Mouse (Mus musculus): ENCODE measurements around the gene 1700086D15Rik.

1700086D15Rik gene

DNA sequence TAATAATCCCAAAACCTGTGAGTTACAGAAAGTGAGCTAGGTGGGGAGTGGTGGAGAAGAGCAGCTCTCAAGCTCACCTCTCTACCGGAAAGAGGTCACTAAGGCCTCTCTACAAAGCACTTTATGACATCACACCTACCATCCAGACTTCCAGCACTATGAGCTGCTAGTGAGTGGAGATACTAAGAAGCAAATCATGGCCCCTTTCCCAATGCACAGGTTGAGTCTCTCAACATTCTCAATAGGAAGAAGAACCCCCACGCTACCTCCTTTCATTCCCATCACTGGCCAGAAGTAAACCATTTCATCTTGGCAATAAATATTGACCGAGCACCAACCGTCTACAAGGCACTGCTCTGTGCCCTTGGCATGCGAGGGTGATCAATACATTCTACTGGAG, at the start of gene 1700086D15Rik:
Gene 1700086D15Rik, minus strand, starts transcription at position 101 of the 400 bp plus-strand sequence.
- no peak for DNase-seq (ENCODE audit: low spot score in 2 of 2)

DNA sequence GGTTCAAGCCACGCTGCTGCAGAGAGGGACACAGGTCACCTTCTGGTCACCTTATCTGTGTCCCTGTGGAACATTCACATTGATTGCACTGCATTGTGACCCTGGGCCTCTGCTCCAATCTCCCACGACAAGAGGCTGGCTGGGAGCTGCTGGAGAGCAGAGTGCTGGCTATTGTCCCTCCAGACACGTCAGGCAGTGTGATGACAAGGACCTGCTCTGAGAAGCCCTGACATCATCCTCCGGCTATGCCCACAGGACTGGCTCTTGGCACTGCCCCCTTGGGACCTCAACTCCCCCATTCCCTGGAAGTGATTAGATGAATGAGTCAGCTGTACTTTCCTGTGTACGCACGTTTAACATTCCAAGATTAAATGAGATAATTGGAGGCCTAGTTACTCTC, 49.8 kb upstream of the 1700086D15Rik start:
- peak; percentile 78 to 85 for DNase-seq (ENCODE audit: low spot score in 2 of 2)

DNA sequence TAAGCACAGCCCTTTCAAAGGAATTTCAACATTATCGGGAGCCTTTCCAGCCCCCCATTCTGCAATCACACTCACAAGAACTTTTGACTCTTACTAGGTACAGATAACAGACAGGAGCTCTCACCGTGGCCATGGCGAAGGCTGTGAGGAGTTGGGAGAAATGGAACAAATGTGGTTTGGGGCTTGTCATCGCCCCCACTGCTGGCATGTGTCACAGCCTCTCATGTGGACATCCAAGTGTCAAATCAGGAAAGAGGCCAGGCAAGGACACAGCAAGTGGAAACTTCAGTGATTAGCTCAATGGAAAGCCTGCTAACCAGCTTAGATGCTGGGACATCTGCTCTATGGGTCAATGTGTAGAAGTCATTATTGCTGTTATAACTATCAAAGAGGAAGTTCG, 45.6 kb upstream of the 1700086D15Rik start:
- peak; percentile 58 to 80 for DNase-seq (ENCODE audit: low spot score in 2 of 2)

DNA sequence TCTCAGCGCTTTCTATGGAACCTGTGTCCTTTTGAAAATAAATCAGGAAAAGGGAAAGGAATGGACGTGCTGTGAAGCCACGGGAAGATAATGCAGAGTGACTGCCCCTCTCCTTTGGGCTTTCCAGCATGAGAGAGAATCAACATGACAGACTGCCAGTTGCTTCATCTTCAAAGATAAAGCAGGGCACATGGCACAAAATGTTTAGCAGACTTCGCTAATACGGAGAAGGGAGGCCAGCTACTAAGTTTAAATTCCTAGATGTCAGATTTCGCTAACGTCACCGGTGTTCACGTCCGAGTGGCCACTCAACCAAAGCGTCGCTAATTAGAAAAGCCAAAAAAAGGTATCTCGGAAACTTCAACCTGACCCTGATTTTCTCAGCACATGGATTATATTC, 45.0 kb upstream of the 1700086D15Rik start:
- no peak for DNase-seq (ENCODE audit: low spot score in 2 of 2)

DNA sequence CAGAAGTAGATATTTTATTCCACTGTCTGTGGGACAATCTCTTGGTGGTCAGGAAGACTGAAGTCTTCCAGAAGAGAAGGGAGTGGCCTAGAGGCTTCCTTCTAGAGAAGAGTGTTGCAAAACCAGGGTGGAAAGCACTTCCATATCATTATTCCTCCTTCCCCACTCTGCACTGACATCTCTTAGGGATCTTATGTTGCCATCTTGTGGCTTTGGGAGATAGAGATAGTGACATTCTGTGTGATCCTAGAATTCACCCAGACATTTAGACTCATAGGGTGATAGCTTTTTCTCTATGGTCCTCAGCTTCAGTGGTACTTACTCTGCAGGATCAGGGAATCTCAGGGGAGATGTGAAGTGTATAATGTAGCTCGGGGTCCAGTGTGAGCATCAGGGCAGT, 43.3 kb upstream of the 1700086D15Rik start:
- DNase-seq (ENCODE audit: low spot score in 2 of 2): no peak

DNA sequence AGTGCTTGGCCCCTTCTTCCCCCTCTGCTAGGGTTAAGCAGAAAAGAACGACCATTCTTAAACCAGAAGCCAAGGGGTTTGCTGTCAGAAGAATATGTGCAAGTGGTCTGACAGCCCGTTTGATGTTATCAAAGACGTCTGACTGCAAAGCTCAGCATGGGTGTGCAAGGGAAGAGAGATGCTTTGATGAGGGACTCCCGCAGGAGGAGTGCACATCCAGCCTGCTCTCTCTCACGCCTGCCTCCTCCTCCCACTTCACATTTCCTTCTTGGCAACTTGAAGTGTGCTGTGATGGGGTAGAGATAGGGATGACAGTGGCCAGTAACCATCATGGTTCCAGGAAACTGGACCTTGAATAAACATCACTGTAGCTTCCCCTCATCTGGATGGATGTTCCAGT, 42.5 kb upstream of the 1700086D15Rik start:
- no peak for DNase-seq (ENCODE audit: low spot score in 2 of 2)

DNA sequence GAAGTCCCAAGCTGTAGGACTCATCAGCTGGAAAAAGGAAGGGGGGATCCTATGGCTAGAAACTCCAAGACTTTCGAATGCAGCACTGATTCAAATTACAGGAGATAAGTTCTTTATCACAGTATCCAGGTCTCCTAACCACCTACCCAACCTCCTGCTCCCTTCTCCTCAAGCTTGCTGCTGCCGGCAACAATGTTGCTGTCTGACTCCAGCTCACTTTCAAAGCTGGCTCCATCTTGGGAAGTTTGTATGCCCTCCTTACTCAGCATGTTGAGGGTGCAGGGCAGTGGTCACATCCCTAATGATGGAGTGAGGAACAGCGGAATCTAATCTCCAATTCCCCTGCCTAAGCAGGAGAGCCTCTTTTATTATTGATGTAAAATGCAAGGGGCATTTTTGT, 38.3 kb upstream of the 1700086D15Rik start:
- DNase-seq (ENCODE audit: low spot score in 2 of 2): no peak

DNA sequence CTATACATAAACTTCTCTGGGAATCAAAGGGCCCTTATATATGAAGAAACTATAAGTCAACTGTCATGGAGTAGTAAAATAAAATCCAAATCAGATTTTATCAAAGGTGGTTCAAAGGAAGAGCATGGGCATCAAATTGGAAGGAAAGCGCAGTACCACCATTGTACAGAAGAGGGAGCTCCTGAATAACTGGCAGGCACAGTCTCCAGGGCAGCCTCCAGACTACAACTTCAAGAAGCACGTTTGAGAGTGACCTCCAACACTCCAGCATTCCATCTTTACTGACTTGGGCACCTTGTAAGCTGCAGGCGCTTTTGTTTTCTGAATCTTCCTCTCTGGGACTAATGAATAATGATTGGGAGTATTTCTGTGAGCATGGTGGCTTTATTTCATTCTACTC, 37.6 kb upstream of the 1700086D15Rik start:
- peak in 1 of 2 experiments; percentile 57 for DNase-seq (ENCODE audit: low spot score in 2 of 2)

DNA sequence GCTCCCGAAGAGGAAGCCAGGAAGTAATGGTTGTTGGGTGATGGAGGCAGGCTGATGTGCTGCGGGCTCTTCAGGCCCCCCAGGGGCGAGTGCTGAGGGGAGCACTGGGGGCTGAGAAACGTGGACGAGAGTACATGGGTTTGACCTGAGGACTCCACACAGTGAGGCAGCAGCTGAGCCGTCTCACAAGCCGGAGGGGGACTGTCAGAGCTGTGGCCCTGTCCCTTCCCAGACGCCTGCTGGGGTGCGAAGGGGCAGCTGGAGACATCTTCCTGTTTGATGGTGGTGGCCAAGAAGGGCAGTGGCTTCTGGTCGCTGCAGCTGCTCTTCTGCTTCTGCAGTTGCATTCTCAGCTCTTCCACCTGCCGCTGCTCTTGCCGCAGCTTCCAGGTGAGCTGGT, 27.3 kb upstream of the 1700086D15Rik start:
- DNase-seq (ENCODE audit: low spot score in 2 of 2): no peak

DNA sequence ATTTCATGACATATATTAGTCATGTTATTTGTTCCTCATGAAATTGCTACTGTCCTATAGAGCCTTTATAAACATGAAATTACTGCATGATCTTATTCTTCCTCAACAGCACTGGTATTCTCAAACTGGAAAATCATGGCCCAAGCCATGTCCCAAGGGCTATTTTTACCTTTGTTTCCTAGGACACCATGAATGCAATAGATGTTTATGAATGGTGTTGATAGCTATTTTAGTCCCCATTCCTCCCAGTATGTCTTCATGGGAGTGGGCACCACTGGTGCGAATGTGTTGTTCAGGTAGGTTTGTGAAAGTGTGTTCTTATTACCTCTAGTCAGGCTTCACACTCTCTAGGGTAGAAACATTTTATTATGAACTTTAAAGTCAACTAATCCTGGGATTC, 25.4 kb upstream of the 1700086D15Rik start:
- DNase-seq (ENCODE audit: low spot score in 2 of 2): no peak

DNA sequence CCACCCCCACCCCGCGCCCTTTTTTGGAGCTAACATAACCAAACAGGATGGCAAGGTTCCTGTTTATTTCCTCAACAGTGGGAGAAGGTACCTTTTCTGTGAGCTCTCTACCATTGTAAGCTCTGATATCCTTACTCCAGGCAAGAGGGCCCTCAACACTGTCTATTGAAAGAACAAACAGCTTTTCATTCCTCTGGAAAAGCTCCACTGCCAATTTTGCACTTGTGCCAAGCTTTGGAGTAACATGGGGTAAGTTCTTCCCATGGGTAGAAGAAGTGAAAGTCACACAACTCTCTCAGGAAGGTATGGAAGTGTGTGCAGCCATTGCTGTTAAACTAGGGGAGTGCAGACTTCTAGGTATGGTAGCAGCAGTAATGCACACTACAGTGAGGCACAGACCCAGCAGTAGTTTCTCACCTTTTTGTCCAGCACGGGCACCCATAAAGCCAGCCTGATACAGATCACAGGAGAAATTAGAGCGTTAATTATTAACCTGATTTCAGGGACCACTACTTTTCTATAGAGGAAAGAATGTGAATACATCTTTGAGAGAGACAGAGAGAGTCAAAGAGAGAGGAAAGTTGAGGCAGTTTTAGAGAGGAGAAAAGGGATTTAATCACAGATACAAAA, 10.5 kb upstream of the 1700086D15Rik start:
- DNase-seq (ENCODE audit: low spot score in 2 of 2): no peak

DNA sequence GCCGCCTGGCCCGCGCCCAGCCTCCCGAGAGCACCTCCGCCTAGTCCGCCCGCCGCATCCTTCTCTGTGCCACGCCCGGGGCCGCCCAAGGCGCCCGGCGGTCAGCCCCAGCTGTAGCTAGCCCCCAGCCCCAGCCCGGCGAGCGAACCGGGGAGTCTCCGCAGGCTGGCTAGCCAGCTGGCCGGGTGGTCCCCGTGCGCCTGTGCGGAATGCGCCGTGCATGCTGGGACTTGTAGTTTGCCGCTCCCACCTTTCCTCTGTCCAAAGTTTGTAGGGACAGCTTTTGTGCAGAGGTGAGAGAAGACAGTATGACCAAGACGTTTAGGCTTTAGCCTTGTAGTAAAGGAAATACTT, 3.1 kb upstream of the 1700086D15Rik start, which contains the start of gene Arhgap44:
Gene Arhgap44, minus strand, starts transcription at position 195 of the 354 bp plus-strand sequence.
- peak; percentile 50 to 55 for DNase-seq (ENCODE audit: low spot score in 2 of 2)

DNA sequence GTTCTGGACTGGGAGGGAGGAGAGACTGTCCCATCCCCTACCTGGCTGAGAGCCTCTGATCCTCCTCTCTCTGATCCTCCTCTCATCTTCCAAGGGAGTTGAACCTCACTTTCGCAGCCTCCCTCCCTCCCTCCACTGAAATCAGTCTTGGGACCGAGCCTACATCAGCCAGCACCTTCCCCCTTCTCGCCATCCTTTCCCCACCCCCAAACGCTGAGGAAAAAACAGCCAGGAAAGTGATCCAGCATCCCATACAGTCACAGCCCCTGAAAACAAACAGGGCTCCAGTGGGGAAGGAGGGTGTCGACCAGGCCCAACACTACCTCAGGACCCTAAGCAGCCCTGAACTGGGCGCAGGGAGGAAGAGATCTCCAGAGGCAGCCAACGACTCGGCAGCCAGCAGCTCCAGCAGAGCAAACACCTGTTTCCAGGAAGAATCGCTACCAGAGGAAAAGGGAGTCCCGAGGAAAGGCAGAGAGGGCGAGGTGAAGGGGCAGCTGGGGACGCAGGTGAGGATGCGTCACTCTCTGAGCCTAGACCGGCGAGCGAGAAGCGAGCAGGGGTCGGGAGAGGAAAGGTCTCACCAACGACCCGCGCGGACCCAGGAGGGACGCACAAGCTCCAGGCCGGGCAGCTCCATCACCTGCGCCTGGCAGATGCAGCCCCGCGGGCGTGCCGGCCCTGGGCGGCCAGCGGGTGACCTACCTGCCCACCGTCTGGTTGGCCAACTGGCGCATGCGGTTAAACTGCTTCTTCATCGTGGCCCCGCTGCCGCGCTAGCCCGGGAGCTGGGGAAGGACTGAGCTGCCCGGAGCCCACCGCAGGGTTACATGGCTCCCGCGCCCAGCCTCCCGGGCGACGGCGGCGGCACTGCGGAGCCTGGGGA, 2.4 kb upstream of the 1700086D15Rik start:
- DNase-seq (ENCODE audit: low spot score in 2 of 2): peak in 1 of 2 experiments; percentile 10

DNA sequence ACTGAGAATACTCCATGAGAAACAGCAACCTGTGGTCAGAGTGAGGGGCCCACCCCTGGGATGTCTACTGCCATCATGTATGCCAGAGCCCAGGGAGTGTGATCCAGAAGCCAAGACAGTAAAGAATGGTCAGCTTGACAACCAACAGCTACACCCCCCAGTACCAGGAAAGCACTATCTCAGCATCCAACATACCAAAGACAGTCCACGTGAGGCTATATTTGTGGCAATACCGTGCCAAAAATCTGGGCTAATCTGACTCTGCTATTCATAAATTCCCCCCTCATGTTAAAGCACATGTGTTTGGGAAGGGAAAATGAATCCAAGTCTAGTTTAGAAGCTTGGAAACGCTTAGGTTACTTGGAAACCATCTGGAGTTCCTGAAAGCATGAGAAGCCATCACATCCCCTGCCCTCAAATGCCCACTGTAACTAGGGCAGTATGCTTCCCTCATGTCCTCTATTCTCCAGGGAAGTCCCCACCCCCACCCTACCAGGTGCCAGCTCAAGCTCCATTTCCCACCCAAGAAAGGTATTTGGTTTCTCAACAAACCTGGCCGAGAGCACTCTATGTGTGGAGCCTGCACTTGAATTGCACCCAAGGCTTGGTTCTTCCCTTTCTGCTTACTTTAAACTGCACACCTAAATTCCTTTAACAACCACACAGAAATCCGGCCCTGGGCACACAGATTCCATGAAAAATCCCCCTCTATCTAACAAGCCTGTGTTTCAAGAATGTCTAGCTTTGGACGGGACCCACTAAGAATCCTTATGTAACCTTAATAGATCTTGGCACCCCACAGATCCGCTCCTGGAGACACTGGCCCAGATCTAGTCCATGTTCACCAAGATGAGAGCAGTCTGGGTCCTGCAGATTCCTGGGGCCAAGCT, 1.5 kb upstream of the 1700086D15Rik start:
- DNase-seq (ENCODE audit: low spot score in 2 of 2): no peak

DNA sequence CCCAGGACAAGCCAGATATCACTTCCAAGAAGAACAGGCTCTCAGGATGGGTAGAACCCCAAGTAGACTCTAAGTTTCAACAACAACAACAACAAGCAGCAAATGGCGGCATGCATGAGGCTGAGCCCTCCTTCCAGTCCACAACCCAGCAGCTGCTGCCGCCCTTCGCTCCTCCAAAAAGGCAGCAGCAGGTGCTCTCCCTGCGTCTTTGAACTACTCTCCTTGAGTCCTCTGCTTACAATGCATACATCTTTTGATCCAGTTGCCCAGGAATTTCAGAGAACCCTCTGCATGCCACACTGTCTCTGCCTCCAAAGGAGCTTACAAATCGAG, 1.1 kb downstream of the 1700086D15Rik start:
- no peak for DNase-seq (ENCODE audit: low spot score in 2 of 2)

DNA sequence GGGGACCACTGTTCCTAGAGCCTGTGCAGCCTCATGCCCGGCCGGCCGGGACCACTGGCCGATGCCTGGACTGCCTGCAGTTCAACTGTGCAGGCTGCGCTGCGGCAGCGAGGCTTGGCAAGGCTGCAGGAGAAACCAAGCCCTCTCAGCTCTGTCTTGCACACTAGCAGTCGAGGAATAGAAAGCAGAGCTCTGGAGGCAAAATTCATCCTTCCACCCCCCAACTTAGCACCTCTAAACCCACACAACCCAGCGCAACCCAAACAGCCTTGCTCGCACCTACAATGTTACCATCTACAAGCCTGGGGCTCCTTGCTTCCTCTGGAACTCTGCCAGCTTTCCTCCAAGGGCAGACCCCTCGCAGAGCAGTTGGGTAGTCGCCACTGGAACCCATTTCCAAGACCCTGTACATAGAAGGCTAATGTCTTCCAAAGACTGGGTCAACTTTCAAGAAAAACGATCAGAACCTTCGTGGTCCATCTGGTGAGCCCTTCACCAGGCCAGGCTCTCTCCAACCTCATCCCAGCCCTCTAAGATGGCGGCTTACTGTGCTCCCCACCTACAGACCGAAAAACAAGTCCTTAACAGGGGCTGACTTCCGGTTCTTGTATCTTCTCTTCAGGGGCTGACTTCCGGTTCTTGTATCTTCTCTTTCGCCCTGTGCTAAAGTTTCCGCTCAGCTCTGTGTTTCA, 1.6 kb downstream of the 1700086D15Rik start:
- DNase-seq (ENCODE audit: low spot score in 2 of 2): no peak

DNA sequence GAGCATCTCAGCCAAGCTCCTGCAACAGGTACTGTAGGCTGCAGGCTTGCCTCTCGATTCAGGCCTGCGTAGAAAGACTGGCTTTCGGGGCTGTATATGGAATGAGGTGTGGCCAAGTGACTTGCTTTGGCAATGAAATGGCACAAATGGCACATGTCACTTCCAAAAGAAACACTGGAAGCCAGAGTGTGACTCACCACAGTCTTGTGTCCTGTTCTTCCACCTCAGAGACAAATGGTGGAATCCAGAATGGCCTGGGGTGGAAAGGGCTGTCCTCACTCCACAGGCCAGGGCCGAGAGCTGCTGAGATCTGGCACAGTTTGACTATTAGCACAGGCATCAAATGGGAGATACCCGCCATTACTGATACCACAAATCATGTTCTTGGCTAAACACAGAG, 6.7 kb downstream of the 1700086D15Rik start:
- no peak for DNase-seq (ENCODE audit: low spot score in 2 of 2)

DNA sequence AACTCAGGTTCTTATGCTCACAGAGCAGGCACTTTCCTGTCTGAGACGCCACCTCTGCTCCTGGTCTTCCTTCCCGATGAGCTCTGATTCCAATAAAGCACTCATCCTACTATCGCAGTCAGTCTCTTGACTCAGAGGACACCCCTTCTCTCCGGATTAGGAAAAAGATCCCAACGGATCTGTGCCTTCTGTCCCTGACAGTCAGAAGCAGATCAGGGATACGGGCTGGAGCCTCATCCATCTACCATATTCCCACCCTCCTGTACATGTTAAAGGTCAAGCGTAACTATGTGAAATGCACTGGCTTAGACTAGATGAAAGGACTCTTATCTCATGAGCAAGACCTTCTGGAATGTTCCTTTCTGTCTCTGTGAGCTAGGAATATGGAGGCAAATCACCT, 11.2 kb downstream of the 1700086D15Rik start:
- DNase-seq (ENCODE audit: low spot score in 2 of 2): no peak

DNA sequence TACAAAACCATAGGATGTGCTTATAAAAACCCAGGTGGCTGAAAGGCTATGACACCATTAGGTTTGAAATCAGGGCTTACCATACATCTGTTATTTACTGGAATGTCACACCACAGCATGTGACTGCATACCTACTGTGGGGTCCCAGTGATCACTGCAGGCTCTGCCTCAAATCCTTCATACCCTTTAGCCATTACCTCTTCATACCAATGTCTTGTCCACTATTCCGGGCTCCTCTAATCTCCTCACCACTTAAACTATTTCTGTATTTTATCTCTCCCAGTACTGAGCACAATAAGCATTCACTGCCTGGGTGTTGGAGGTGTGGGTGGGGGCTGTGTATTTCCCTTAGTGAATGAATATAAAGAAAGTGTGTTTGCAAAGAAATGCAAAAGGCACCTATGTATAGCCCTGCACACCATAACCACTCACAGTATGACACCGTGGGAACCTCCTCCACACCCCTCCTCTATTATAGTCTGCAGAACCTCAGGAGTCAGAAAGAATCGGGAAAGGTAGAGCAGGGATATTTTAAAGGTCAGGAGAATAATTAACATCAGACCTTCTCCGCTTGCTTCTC, 16.8 kb downstream of the 1700086D15Rik start:
- DNase-seq (ENCODE audit: low spot score in 2 of 2): no peak

DNA sequence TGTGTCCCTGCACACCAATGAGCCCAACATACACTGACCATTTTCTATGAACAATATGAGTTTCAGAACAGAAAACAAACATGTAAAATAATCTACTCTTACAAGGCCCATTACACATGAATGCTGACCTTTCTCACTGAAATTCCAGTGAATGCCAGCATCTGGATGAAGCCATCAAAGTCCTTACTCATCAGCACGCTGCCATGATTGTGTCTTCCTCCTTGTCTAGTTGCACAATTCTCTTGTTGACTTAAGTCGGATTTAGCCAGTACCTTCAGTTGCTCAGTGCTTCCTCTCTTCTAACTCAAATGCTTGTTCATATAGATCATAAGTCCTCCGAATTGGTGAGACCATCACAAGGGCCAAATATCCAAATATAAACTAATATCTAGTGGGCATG, 20.7 kb downstream of the 1700086D15Rik start:
- DNase-seq (ENCODE audit: low spot score in 2 of 2): no peak

DNA sequence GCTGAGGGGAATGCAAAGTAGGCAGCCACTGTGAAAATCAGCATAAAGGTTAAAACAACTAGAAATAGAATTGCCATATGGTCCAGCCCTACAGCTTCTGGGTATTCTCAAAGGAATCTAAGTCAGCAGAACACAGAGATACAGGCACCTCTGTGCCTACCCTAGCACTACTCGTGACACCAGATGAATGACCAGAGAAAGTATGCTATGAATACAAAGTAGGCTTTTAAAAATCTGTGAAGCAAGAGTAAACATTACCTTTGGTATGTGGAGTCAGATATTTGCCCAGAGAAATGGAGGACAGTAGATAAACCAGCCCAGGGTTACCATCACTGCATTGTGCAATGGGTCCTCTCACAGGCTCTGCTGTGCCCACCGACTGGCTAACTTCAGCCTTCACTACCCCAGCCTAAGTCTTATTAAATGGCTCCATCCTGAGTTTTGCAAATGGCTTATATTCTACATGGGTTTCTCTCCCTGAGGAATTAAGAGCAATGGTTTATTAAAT, 22.5 kb downstream of the 1700086D15Rik start:
- DNase-seq (ENCODE audit: low spot score in 2 of 2): no peak
